Mouse (Mus musculus): ENCODE data around the gene Wasf2. TPM values are rescaled to one million over a fixed set of nuclear protein-coding genes. Genes with fewer than 3 reads are reported as not detected.

The Wasf2 gene
- polyA plus RNA-seq, 1 experiment, result 47.2 TPM

GRCm38 (mm10) chr4:133235415-133235814, 105.1 kb downstream of the Wasf2 start:
- no peak for DNase-seq (ENCODE audit: low read depth)

- no peak for DNase-seq (ENCODE audit: low read depth)
These were observed 107.6 kb downstream of the Wasf2 start for GRCm38 (mm10) chr4:133237911-133238310.

GRCm38 (mm10) chr4:133240490-133240921, 110.2 kb downstream of the Wasf2 start, which contains the start of gene Map3k6:
Gene Map3k6, plus strand, starts transcription at chr4:133240818.
- DNase-seq (ENCODE audit: low read depth), result no peak

- DNase-seq (ENCODE audit: low read depth), result no peak
These were observed 110.9 kb downstream of the Wasf2 start for GRCm38 (mm10) chr4:133240934-133241908.

- DNase-seq (ENCODE audit: low read depth), result no peak
These were observed 111.6 kb downstream of the Wasf2 start for GRCm38 (mm10) chr4:133241910-133242309.

GRCm38 (mm10) chr4:133242710-133243109, 112.4 kb downstream of the Wasf2 start:
- DNase-seq (ENCODE audit: low read depth), result no peak

GRCm38 (mm10) chr4:133243538-133243937, 113.2 kb downstream of the Wasf2 start:
- DNase-seq (ENCODE audit: low read depth), result no peak

GRCm38 (mm10) chr4:133244289-133244688, 114.0 kb downstream of the Wasf2 start:
- DNase-seq (ENCODE audit: low read depth), result no peak

- DNase-seq (ENCODE audit: low read depth), result no peak
These were observed 116.8 kb downstream of the Wasf2 start for GRCm38 (mm10) chr4:133247072-133247471.

- no peak for DNase-seq (ENCODE audit: low read depth)
These were observed 117.6 kb downstream of the Wasf2 start for GRCm38 (mm10) chr4:133247806-133248449.

Other genes starting within 250 kb of the Wasf2 start
- gene Stx12, start 246.0 kb upstream of the Wasf2 start, polyA plus RNA-seq (2012; rRNA removed), result 33.4 and 37.6 TPM in 2 replicates
- gene Fam76a, start 207.9 kb upstream of the Wasf2 start, polyA plus RNA-seq (2012; rRNA removed), result 14.7 TPM in 2 replicates
- gene Fgr, start 156.4 kb upstream of the Wasf2 start, polyA plus RNA-seq (2012; rRNA removed), result 3.2 and 3.3 TPM in 2 replicates
- gene Ahdc1, start 119.2 kb upstream of the Wasf2 start, polyA plus RNA-seq (2012; rRNA removed), result 18.3 and 30.3 TPM in 2 replicates
- 8.6 and 21.6 TPM in 2 replicates for gene Cd164l2, start 81.6 kb downstream of the Wasf2 start, polyA plus RNA-seq (2012; rRNA removed)
- gene Gpr3, start 82.0 kb downstream of the Wasf2 start, polyA plus RNA-seq (2012; rRNA removed), result 0.32 and 0.71 TPM in 2 replicates
- 53.6 and 57.0 TPM in 2 replicates for gene Map3k6, start 110.3 kb downstream of the Wasf2 start, polyA plus RNA-seq (2012; rRNA removed)
- gene Sytl1, start 132.6 kb downstream of the Wasf2 start, polyA plus RNA-seq (2012; rRNA removed), result 15.2 and 15.6 TPM in 2 replicates
- 99.7 and 125 TPM in 2 replicates for gene Tmem222, start 147.3 kb downstream of the Wasf2 start, polyA plus RNA-seq (2012; rRNA removed)
- gene Wdtc1, start 223.0 kb downstream of the Wasf2 start, polyA plus RNA-seq (2012; rRNA removed), result 31.8 and 40.8 TPM in 2 replicates
- gene Slc9a1, start 239.2 kb downstream of the Wasf2 start, polyA plus RNA-seq (2012; rRNA removed), result 29.3 and 39.6 TPM in 2 replicates